Mouse (Mus musculus) adipocyte (in vitro differentiated cells): ENCODE measurements around the gene Il11ra1.

Source experiments
- DNase-seq: peaks from one replicate; pipeline ENCODE4 v3.0.0-alpha.2; 2016; ENCODE audit warnings: low spot score

Gene Il11ra1

DNA sequence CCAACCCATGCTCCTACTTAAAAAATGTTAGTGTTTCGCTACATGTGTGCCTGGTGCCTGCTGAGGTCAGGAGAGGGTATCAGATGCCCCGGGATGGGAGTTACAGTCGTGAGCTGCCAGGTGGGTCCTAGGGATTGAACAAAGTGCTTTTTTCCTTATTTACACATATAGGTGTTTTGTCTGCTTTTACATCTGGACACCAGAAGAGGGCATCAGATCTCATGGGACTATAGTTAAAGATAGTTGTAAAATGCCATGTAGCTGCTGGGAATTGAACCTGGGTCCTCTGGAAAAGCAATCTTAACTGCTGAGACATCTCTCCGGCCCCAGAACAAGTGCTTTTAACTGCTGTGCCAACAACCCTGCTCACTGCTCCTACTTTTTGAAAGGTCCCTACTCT is 10.4 kb downstream of the Il11ra1 start:
- DNase-seq, result no peak

GRCm38 (mm10) chr4:41711705-41712375 is 12.1 kb downstream of the Il11ra1 start:
- DNase-seq, result no peak

- no peak for DNase-seq
Measured at GRCm38 (mm10) chr4:41712421-41713196, 12.8 kb downstream of the Il11ra1 start.

DNA sequence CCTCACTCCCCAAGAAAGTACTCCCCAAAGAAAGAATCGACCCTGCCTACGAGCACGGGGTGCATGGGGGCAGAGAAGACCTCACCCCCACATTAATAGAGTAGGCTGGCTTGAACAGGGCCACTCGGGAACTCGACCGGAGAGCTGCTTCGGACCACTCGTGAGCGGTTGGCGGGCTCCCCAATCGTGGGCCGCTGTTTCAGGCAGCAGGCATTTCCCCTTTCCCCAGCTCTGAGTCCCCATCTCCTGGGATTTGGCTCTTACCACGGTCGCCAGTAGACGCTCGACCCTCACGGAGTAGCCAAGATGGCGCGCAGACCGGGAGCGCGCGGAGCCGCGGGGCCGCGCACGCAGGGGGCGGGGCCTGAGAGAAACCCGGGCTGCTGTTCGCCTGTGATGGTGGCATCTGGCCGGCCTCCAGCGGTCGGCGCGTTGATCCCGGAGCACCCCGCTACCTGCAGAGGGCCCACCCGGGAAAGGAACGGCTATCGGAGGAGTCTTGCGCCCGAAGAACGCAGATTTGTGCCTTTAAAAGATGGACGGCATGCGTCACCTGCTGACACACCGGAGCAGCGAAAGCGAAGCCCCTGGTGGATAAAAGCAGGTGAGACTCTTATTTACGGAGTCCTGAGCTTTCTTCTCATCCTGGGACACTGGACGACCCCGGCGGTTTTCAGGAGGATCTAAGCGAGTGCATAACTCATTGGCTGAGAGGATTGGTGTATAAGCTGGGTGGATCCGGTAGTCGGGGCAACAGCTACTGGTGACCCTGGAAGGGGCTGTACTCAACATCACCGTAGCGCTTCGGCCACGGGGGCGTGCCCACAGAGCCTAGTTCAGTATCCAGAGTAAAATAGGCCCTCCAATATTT is 13.6 kb downstream of the Il11ra1 start, which contains the start of gene Rpp25l:
Gene Rpp25l (minus strand): TSS at position 338 of the 871 bp plus-strand sequence.
- DNase-seq, result peak; percentile 78

GRCm38 (mm10) chr4:41714276-41714675 is 14.5 kb downstream of the Il11ra1 start:
- peak; percentile 86 for DNase-seq

DNA sequence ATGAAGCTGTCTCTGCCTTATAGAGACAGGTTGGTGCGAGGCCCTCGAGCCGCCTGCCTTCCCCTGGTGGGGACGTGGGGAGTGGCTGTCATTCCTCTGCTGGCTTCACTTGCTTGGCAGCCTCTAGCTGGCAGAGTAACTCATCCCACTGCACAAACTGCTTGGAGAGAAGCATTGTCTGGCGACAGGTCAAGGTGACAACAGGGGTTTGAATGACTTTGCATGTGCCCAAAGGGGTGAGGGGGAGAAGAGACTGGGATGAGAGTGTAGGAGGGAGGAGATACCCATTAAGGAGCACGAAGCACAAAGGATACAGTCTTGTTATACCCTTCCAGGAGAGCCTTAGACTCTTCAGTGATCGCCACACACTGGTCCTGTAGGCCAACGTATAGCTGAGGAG is 15.3 kb downstream of the Il11ra1 start:
- DNase-seq, result no peak

- DNase-seq, result peak; percentile 45
Measured at GRCm38 (mm10) chr4:41715596-41715995, 15.8 kb downstream of the Il11ra1 start.

DNA sequence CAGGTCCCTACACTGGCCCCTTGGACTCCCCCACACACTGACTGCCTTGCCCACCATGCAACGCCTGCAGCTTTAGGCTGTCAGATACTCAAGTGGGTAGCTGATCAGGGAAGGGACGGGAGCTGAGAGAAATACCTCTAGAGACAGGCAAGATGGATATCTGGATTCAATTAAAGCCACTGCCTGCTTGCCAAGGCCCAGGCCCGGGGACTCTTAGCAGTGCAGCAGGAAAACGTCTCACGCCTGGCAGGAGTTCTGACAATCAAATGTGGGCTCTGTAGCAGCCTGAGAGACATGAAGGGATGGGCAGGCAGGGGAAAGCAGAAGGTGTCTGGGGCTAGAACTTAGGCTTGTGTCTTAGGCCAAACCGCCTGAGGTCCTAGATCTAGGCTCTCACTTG is 17.0 kb downstream of the Il11ra1 start:
- no peak for DNase-seq

DNA sequence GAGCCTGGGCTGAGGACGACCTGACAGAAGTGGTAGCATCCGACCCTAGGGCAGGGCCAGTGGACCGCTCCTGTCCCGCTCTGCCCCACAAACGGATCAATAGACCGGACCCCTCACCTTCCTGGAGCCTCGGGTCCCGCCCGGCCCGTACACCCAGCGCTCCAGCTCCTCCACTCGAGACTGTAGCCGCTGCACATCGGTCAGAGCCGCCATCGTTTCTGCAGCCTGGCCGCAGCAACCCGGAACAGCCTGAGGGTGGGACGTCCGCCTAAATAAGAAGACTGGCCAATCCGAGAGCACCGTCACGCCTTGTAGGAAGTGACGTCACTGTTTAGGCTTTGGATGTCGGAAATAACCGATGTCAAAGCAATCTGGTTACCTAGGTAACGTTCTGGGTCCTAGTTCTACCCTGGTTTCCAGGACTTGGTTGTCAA is 23.1 kb downstream of the Il11ra1 start, which contains the start of gene Dctn3:
Gene Dctn3 (minus strand): TSS at position 253 of the 434 bp plus-strand sequence.
- peak; percentile 96 for DNase-seq

DNA sequence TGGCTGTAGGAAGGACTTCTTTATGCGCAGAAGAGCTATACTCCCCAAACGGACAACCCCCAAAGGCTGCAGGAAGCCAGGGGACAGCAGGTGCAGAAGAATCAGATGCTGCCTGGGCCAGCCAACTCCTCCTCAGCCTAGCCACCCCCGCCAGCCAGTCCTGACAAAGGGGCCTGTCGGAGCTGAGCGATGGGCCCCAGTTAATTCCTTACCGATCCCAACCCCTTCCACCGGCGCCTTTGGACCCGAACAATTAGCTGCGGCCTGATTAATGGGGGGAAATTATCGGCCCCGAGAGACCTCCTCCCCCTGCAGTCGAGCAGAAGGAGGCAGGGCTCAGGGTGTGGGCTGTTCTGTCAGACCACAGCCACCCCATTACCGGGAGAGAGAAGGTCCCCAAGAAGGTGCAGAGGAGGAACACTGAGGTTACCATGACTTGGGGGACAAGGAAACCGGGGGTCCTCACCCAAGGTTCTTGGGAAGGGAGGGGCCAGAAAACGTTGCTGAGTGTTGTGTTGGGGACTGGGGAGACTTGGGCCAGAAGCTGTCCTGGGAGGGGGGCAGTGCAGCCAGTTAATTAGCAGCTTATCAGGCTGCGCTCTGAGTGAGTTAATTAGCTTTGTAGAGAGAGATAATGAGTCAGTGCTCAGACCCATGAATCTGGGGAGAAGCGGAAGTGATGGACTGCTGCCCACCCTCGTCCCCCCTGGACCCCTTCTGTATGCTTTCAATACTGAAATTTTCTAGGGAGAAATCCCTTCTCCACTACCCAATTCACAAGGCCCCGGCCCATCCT is 27.2 kb downstream of the Il11ra1 start:
- DNase-seq, result no peak

DNA sequence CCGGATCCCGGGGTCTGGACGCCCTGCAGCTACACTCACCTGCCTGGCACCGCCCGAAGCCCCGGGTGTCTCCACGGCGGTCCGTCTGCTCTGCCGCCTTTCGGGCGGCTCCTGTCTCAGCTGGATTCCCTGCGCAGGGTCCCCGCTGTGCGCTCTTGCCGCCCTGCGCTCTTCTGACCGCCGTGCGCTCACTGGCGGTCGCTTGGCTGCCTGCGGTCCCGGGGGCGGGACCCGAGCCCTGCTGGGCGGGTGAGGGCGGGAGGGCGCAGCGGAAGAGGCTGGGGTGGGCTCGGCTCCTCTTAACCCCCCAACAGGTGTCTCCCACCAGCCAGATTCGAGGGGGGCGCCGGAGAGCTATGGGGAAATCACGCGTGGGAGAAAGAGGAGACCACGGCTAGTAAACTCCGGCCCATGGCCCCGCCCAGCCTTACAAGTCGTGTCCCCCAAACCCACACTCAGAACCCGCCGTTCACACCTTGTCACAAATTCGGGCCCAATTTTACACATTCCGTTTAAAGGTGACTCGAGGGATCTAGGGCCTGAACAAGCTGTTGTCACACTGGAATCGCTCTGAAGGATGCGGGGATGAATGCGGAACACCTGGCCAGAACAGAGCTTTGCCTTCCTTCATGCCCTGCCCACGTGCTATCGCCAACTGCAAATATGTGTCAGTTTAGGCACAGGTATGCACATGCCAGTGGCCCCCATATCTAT is 31.4 kb downstream of the Il11ra1 start, which contains the start of gene Arid3c:
Gene Arid3c (minus strand): TSS at position 91 of the 714 bp plus-strand sequence.
- no peak for DNase-seq

DNA sequence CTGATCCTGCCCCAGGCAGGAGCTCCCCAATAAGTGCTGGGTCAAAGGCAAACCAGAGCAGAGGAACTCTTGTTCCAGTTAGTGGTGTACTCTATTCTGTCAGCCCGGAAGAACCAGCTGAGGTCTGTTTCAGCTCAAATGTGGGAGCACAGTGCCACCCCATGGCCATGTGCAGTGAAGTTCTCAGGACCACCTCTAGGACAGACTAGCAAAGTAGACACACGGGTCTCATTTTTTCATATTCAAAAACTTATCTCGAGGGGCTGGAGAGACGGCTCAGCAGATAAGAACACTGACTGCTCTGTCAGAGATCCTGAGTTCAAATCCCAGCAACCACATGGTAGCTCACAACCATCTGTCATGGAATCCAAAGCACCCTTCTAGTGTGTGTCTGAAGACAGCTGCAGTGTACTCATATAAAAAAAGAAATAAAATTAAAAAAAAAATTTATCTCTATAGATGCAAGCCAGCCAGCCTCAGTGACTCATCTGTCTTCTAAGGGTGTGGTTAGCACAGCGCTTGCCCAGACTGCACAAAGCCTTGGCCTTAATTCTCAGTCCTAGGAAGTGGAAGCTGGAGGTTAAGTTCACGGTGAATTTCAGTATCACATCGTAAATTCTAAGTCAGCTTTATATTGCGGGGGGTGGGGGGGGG is 37.9 kb downstream of the Il11ra1 start:
- DNase-seq, result peak; percentile 87

- no peak for DNase-seq
Measured at GRCm38 (mm10) chr4:41738256-41738603, 38.4 kb downstream of the Il11ra1 start.

DNA sequence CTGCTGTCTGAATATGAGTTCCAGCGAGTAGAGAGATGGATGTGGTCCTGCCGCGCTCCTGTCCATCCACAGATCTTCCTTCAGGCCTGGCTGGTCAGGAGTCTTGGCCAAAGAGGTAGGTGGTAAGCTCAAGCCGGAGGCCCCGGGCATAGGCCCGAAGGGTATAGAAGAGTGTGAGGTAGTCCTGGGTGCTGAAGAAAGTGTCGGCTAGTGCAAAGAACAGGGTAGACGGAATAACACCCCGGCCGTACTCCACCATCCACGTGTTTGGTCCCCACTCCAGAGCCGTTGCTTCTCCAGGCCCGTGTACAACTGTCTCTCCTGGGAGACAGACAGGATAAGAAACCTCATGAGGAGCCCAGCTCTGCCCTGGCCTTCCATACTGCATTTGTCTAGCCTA is 39.5 kb downstream of the Il11ra1 start:
- no peak for DNase-seq

DNA sequence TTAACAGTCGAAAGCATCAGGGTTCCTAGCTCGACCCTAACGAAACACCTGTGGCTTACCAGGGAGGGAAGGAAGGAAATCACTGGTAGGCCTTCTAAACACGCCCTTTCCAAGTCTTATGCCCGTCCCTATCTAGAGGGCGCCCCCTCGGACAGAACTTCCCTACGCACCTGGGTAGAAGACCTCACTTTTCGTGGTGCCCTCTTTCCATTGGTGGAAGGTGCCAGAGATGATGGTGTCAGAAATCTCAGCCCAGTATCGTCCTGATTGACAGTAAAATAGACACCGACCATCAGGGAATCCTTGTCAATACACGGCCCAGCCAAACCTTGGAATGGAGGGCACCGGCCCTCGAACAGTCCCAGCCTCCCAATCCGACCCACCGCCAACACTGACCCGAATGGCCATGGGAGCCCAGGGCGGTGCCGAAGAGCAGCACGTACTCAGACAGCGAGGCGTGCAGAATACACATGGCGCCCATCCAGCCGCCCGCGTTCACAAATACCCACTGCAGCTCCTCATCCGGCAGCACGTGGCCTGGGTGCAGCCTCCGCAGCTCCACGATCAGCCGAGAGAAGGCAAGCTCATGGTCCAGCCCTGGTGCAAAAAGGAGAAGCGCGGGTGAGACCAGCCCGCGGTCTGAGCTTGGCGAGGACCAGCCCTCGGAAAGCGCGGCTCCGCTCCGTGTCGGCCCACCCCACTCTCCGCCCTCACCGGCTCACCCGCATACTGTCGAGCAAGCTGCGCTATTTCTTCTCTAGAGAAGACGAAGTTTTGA is 40.8 kb downstream of the Il11ra1 start:
- peak; percentile 59 for DNase-seq

DNA sequence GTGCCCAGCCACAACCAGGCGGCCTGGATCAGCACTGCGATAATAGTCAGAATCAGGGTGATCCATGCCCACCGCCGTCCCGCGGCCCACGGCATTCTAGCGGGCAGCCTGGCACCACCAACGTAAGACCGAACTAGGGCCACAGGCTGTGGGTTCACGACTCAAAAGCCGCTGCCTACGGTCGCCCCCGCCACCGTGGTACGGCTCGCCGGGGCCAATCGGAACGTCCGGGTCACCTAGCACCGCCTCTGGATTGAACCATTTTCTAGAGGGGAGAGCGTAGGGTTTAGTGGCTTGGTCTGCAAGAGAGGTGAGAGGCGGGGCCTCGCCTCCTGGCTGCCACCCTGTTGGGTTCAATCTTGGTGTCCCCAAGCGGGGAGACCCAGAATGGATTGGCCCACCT is 41.4 kb downstream of the Il11ra1 start:
- peak; percentile 94 for DNase-seq

- peak; percentile 52 for DNase-seq
Measured at GRCm38 (mm10) chr4:41744131-41744530, 44.3 kb downstream of the Il11ra1 start.

DNA sequence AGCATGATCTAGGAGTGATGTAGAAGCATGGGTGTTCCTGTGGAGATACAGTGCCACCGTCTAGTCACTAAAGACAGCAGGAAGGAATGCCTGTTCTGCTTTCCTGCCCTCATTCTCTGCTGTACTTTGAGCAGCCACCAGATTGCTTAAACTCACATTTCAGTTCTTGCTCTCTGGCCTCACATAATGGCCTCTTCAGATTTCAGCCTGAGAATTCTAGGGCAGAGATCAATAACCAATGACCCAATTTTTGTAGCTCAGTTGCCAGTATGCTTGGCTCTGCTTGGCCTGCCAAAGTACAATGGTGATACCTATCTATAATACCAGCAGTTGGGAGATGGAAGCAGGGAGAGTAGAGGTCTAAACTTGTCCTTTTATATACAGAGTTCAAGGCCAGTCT is 45.2 kb downstream of the Il11ra1 start:
- peak; percentile 62 for DNase-seq

DNA sequence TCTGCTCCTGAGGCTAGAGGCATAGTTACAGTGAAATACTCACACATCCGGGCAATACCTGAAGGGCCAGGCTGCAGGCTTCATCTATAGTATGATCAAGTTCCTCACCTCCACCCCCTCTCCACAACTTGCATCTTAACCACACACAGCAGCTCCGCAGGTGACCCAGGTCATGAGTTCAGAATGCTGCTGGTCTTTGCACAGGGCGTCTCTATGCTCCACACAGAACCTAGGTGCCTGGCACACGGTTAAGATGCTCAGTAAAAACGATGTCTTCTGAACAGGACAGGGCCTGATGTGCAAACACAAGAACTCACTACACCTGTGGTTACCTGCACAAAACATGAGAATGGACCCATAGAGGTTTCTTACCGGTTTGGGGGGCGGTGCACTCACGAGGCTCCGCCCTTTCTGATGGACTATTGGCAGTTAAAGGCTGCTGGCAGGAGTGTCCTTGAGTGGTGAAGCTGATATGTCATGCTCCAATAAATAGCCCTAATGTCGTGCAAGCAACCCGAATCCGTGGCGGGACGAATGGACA is 55.1 kb downstream of the Il11ra1 start, which contains the start of gene Galt:
Gene Galt (plus strand): TSS at position 432 of the 541 bp plus-strand sequence.
- DNase-seq, result no peak
